Mouse (Mus musculus): ENCODE data around the gene Fam53b.

The Fam53b gene

DNA sequence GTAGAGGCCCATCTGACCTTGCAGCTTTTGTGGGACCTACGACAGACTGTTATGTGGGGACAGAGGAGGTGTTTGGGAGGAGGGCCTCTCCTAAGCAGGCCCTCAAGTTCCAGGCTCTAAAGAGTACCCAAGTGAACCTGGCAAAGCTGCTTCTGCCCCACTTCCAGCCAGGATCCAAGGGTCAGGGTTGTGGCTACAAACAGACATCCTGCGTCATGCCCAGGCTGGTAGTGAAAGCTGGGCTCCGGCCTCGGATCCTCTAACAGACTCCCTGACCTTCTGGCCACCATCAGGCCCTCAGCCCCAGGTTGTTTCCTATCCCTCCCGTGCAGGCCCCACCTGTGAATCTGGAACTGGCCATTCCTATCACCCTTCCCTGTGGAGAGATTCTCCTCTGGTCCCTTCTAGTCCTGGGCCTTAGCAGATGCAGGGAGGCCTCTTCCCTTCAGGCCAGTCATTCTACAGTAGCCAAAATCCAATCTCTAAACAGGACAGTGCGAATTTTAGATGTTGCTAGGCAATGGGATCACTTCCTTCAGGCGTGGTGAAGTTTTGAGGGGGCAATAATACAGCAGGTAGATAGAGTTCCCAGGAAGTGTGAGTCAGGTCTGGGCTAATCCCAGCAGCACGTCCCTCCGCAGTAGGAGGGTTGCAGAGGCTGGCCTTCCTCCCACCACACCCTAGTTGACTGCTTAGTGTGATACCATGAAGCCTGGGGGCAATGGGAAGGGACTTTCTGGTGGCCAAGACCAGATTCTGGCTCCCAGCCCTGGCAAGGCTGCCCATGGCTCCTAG lies 110.0 kb downstream of the Fam53b start:
- no peak for DNase-seq (ENCODE audit: low spot score)

DNA sequence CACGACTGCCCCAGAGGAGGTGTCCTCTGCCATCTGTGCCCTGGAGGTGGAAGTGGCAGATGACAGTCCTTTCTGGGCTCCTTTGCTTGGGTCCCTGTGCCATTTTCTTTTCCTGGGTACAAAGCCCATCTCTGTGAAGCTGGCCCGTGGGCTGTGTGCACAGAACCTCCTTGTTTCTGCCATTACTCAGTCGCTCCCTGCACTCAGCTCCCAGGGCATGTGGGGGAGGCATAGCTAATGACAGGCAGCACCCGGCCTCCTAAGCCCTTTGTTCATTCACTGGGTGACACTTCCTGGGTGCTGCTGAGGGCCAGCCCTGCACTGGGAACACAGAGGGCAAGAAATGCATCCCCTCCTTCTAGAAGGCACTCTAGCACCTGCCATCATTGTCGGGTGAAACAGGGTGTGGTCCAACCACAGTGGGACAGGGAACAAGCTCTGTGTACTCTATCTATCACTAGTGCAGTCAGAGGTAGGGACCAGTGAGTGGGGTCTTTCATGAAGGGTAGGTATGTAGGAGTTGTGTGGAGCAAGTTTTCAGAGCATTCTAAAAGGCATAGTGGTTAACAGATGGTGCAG lies 111.1 kb downstream of the Fam53b start:
- no peak for DNase-seq (ENCODE audit: low spot score)

GRCm38 (mm10) chr7:132702024-132702423 lies 111.7 kb downstream of the Fam53b start:
- no peak for DNase-seq (ENCODE audit: low spot score)

- no peak for DNase-seq (ENCODE audit: low spot score)
Measured at GRCm38 (mm10) chr7:132701412-132701811, 112.3 kb downstream of the Fam53b start.

GRCm38 (mm10) chr7:132700107-132700506 lies 113.6 kb downstream of the Fam53b start:
- DNase-seq (ENCODE audit: low spot score), result no peak

- no peak for DNase-seq (ENCODE audit: low spot score)
Measured at GRCm38 (mm10) chr7:132699639-132700038, 114.0 kb downstream of the Fam53b start.

GRCm38 (mm10) chr7:132699165-132699564 lies 114.5 kb downstream of the Fam53b start:
- no peak for DNase-seq (ENCODE audit: low spot score)

- DNase-seq (ENCODE audit: low spot score), result no peak
Measured at GRCm38 (mm10) chr7:132698737-132699136, 114.9 kb downstream of the Fam53b start.

DNA sequence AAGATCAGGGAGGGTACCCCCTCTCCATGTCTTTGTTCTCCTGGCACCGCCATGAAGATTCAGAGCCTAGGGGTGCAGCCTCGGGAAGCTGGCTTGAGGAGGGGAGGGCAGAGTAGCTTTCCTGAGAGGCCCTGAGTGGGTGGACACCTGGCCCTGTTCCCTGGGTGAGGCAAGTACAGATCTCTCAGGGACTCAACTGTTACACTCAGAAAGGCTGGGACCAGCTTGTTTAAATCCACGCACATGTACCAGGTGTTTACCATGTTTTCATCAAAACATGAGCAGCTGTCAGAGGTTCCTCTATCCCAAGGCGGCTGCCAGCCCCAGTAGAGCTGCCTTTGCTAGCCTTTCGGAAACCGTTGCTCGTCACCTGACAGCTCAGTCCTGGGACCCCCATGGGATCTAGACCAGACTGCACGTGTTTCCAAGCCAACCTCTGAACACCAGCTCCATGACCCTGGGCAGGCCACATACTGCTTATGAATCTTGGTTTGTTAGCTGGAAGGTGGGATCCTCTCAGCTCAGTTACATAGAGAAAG lies 116.4 kb downstream of the Fam53b start:
- no peak for DNase-seq (ENCODE audit: low spot score)

GRCm38 (mm10) chr7:132693561-132693960 lies 120.1 kb downstream of the Fam53b start:
- no peak for DNase-seq (ENCODE audit: low spot score)

- DNase-seq (ENCODE audit: low spot score), result no peak
Measured at GRCm38 (mm10) chr7:132692719-132693118, 121.0 kb downstream of the Fam53b start.

GRCm38 (mm10) chr7:132690716-132691472 lies 122.8 kb downstream of the Fam53b start:
- no peak for DNase-seq (ENCODE audit: low spot score)

DNA sequence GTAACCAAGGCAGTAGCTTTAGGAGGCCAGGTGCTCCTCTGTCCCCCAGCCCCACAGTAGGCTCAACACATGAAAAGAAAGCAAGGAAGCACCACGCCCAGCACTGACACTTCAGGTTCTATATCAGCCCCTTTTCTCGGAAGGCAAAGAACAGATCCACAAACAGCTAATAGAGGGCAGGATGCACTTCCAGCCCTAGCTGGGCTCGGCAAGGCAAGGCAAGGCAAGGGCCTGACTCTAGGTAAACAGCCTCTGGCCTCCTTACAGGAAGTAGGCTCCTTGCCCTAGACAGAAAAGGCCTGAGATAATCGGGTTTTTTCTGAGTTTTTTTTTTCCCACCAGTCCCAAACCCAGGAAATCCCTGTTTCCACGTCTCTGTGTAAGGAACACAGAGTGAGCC lies 124.0 kb downstream of the Fam53b start:
- DNase-seq (ENCODE audit: low spot score), result no peak

DNA sequence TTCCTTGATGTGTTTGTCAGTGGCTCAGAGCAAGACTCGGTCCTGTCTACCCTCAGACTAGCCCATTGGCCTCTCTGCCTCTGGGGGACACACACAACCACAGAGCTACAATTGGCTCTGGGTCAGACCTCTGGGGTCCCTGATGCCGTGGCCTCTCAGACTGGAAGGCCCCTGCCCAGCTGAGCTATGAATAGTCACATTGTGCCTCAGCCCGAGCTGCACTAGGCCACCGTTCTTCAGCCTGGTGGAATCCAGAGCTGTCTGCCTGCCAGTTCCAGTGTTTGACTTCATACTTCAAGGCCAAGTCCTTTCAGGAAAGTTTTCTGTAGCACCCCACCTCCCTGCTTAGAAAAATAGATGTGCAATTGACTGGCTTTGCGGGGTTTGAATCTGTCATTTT lies 125.0 kb downstream of the Fam53b start:
- DNase-seq (ENCODE audit: low spot score), result no peak

DNA sequence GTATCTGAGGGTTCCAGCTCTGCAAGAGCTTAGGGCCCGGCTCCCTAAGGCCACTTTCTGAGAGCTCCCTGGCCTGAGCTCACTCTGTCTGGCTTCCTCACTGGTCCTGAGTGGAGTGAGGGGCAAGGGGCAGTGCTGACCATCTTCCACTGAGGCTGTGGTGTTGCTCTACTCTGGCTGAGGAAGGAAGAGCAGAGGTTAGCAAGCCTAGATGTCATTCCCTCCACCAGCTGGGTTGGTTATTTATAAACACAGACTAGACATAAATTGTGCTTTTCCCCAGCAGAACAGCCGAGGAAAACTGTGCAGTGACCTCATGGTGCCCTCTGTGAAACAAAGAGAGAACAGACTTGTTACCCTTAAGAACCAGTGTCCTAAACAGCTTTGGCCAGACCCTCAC lies 125.8 kb downstream of the Fam53b start:
- no peak for DNase-seq (ENCODE audit: low spot score)

DNA sequence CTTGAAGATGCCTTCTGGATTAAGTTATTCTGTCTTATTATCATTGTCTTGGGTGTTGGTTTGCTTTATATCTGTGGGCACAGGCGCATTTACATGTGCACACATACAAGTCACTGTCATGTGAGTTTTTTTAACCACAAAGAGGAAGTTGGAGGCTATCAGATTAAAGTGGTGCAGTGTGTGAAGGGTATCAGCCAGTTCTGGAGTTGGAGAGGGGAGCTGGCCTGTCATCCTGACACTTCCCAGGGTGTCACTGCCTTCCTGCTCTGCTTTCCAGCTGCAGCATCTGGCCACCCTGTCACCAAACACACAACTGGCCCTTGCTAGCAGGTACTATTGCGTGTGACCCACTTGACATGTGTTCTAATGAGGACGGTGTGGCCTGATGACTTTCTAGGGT lies 127.2 kb downstream of the Fam53b start:
- DNase-seq (ENCODE audit: low spot score), result no peak

GRCm38 (mm10) chr7:132683923-132684322 lies 129.8 kb downstream of the Fam53b start:
- no peak for DNase-seq (ENCODE audit: low spot score)

DNA sequence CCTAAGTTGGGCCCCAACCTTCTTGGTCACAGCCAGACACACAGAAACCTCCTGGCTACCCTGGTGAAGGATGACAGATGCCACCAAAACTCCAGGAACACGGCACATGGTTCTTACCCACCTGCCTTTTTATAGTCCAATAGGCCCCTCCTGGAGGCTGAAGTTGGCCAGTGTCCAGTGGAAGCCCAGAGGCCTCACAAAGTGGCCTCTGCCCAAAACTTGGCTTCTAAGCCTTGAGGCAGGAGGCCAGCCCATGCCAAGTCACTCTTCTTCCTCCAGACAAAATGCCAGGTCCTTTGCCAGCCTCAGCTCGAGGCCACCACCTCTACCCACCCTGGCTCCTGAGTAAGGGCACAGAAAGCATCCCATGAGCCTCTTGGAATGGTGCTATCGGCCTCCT lies 130.8 kb downstream of the Fam53b start:
- DNase-seq (ENCODE audit: low spot score), result no peak

- DNase-seq (ENCODE audit: low spot score), result no peak
Measured at GRCm38 (mm10) chr7:132682336-132682735, 131.3 kb downstream of the Fam53b start.

GRCm38 (mm10) chr7:132681831-132682230 lies 131.9 kb downstream of the Fam53b start:
- no peak for DNase-seq (ENCODE audit: low spot score)

DNA sequence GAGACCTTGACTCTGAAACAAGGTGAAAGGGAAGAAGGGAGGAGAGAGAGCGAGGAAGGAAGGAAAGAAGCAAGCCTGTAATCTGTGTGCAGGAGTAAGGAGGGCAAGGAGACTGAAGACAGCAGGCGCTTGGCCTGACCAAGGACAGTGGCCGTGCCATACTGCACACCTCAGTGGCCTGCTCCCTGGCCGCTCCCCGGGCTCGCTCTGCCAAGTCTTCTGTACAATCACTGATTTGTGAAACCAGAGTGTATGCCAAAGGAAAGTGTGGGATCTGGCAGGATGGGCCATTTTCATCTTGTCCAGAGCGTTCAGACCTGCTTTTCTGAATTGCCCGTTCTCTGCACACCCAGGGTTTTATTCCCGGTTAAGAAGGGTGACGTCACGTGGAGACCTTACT lies 132.4 kb downstream of the Fam53b start:
- DNase-seq (ENCODE audit: low spot score), result no peak

- DNase-seq (ENCODE audit: low spot score), result no peak
Measured at GRCm38 (mm10) chr7:132679549-132679948, 134.1 kb downstream of the Fam53b start.

GRCm38 (mm10) chr7:132679117-132679516 lies 134.6 kb downstream of the Fam53b start:
- no peak for DNase-seq (ENCODE audit: low spot score)

All from c-Kit-positive CD71-positive TER-119-positive erythroid progenitor cells, embryonic 14.5 days (primary cell).